Mouse (Mus musculus) heart, postnatal 25 days (tissue): ENCODE measurements around the gene Ifnlr1. TPM values are rescaled to one million over a fixed set of nuclear protein-coding genes. Genes with fewer than 3 reads are reported as not detected.
"Not testable (repeated sequence)": the region's sequence is repeated elsewhere in the genome, so short reads cannot be mapped to it uniquely, and the experiment has no call there.

Source experiments
- DNase-seq: peaks from one replicate; pipeline ENCODE4 v3.0.0; 2022; ENCODE audit warnings: low spot score
- intact Hi-C: fragments of 180-260 bp; cut with DNase I; formaldehyde crosslinking; loops from one replicate; pipeline ENCODE4 v1.15.1; 2025
- total RNA-seq, 2 experiments: library from RNA; stranded (reverse); gene quantifications; 2 replicates each; pipeline ENCODE4 v1.2.3; 2021

Gene Ifnlr1
- total RNA-seq = 1 to 10 TPM; 2.8 TPM

DNA sequence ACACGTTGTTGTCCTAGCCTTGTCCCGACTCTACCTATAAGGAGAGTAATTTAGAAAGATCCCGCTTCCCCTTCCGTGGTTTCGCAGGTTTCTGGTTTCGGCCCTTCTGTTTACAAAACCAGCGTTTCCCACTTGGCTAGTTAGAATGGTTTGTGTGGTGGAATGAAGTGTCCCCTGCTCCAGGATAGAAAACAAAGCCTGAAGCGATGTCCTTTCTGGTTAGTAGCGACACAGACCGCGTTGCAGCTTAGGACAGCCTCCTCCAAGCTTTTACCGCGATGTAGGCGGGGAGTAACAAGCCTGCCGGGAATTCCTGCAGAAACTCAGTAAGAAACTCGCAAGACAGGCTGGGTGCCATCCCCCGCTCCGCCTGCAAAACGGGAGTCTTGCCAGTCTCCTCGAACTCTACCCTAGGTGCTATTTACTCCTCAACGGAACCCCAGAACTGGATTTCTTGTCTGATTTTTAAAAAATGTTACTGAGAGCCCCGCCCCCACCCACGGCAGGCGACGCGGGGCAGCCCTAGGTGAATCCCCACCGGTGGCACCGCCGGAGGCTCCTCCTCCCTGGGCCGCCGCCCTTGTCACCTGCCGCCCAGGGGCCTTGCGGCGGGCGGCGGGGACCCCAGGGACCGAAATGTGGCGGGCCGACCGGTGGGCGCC lies at the start of gene Ifnlr1:
TSS of gene Ifnlr1 (plus strand) at position 382 of the 662 bp plus-strand sequence.
- DNase-seq = no peak
- intact Hi-C loops = loop anchor here (2.0 kb wide), 1 partner anchor 23 kb away; no protein-coding TSS in a partner anchor

- DNase-seq, intact Hi-C loops: not testable (repeated sequence)
Observed at GRCm38 (mm10) chr4:135641302-135642079, 44.6 kb upstream of the Ifnlr1 start.

DNA sequence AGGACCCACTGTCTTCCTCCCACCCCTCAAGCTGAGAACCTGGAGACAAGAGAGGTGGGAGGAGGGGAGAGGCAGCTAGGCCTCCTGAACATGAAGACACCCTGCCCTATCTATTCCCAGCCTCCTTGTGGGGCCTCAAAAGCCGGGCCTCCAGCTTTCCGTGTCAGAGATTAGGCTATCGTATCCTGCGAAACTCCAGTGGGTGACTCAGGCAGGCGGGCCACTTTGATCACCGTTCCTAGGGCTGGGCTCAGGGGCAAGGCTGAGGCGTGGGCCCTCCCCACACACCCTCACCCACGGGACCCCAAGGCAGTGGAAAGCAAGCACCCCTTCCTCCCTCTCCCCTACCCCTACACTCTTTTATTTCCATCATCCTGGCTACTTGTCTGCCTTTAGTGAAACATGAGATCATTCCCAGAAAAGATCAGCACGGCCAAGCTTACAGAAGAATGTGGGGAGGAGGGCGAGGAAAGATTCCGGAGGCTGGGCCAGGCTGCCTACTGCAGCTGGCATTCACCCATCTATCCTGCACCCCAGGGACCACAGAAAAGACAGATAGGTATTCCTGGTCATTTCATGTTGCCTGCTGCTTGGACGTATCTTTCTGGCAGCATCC lies 41.0 kb upstream of the Ifnlr1 start:
- intact Hi-C loops = no loop called here
- DNase-seq = no peak

DNA sequence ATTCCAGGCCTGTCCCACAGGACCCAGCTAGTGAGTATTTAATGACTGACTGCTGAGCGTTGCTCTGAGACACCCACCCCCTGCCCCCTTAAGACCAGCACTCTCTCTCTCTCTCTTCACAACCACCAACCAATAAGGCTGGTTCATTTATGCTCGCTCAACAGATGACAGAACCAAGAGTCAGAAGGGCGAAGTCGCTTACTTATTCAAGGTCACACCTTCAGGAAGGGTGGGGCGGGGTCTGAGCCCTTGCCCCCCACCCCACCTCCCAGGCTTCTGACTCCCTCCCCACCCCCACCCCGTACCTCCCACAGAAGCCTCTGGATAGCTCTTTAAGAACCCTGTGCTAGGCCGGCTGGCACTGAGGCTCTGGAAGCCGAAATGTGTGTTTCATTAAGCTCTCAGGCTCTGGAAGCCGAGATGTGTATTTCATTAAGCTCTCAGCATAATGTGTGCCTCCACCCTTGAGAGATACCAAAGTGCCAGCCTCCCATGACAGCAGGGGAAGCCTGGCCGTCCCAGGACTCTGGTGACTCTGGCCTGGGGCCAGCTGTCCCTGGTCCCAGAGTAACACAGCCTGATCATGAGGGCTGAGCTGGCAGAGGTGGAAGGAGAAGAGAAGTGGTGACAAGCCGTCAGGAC lies 33.0 kb upstream of the Ifnlr1 start:
- DNase-seq = peak; percentile 59
- intact Hi-C loops = no loop called here

DNA sequence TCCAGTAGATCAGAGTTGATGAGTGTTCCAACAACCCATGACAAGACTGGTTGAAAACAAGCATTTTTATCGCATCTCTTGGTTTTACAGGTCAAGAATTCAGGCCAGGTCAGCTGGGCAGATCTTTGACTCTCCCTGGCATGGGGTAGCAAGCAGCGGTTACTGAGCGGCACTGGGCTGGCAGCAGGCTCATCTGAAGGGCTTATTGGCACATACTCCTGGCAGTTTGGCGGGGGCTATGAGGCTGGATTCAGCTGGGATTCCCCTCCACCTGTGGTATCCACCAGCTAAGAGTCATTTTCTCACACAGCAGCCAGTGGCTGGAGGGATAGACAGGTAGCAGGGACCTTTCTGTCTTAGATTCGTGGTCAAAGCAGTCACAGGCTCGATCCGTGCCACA lies 32.1 kb upstream of the Ifnlr1 start:
- DNase-seq = no peak
- intact Hi-C loops = loop anchor here (1.0 kb wide), 1 partner anchor 89 kb away; no protein-coding TSS in a partner anchor

DNA sequence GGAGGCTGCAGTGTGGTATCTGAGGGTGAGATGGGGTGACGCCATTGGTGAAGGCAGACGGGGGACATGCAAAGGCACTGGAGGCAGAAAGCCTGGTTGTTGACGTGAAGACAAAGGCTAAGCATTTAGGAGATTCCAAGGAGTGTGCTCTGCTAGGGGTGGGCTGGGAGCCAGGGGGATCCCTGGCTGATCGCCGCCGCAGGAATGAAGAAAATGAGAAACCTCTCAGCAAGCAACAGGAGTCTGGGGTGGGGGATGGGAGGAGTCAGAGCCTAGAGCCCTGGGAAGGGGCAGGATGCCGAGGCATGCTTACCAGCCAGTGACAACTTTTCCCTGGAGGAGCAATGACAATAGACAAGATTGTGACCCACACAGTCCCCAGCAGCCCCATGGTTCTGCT lies 30.6 kb upstream of the Ifnlr1 start:
- intact Hi-C loops = no loop called here
- DNase-seq = no peak

DNA sequence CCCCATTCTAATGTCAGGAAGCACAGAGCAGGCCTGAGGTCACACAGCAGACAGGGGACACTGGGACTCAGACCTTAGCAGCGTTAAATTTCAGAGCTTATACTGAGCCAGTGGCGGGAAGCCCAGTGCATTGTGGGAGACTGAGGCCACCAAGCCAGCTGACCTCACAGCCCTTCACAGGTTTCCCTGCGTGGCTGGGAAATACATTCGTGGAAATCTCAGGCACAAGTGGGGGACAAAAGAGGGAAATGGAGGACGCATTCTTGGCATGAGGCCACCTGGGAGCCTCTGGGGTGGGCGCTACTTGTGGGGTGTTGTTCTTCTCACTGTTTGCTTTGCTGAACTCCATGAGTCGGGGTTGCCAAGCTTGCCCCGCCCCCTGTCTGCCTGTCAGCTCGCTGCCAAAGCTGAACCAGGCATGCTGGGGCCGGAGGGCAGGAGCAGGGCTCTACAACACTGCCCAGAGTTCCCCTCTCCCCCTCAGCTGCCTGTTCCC lies 29.9 kb upstream of the Ifnlr1 start:
- intact Hi-C loops = no loop called here
- no peak for DNase-seq

GRCm38 (mm10) chr4:135658484-135658883 lies 27.6 kb upstream of the Ifnlr1 start:
- no peak for DNase-seq
- intact Hi-C loops = no loop called here

DNA sequence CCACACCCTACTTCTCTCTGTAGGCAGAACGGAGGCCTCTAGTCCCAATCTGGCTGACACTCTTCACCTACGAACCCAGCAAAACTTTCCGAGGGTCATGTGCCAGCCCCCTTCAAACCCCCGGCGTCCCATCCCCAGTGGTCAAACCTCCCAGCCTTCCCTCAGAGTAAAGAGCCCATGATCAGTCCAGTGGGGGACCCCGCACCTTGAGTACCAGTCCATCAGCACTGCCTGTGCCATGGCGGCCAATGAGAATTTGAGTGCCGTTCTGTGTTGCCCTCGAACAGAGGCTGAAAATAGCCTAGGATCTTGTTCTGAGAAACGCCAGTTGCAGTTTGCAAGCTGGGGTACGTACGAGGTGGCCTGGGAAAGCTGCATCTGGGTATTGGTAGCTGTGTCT lies 27.2 kb upstream of the Ifnlr1 start:
- no peak for DNase-seq
- intact Hi-C loops = no loop called here

DNA sequence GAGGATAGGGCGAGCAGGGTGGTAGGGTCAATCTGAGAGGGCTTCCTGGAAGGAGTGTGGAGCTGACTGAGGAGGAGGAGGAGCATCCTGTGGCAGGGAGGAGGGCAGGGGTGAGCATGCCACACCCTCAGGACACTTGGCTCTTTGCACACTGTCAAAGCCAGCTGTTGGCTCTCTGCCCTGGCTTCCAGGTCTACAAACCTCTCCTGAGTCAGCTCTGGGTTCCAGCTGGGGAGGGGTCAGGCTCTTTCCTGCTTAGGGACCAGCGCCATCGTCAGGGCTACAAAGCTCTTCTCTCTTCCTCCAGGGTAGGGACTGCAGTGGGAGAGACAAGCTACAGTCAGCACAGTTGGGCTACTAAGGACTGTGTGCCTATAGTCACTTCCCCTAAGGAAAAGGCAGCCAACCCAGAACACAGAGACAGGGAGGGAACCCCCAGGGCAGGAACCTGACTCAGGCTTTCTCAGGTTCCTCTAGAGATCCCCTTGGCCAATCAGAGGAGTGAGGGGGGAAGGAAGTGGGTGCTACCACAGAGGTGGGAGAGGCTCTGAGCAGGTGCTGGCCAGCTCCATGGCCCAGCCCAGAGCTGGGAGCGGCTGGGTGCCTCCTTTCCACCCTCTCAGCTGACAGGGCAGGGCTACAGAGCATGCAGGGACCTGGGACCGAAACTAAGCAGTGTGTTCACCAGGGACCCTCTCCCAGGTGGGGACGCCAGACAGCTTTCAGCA lies 24.8 kb upstream of the Ifnlr1 start:
- intact Hi-C loops = no loop called here
- DNase-seq = no peak

- intact Hi-C loops = no loop called here
- DNase-seq = no peak
Observed at GRCm38 (mm10) chr4:135661994-135662393, 24.1 kb upstream of the Ifnlr1 start.

DNA sequence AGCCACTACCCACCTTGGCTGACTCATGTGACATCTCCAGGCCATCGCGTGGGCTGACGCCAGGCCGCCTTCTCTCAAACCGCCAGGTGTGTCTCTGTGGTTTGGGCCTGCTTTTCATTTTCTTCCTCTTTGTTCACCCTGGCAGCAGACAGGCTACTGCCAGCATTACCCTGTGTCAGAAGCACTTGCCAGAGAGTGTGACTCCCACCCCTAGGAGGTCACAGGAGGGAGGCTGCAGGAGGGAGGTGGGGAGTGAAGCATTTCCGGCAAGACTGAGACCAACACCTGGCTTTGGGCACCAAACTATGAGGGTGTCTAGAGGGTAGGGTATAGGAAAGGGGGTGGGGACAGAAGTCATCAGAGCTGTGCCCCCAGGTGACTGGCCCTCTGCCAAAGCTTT lies 21.4 kb upstream of the Ifnlr1 start:
- DNase-seq = no peak
- intact Hi-C loops = loop anchor here (5.0 kb wide), 1 partner anchor 282 kb away; no protein-coding TSS in a partner anchor

DNA sequence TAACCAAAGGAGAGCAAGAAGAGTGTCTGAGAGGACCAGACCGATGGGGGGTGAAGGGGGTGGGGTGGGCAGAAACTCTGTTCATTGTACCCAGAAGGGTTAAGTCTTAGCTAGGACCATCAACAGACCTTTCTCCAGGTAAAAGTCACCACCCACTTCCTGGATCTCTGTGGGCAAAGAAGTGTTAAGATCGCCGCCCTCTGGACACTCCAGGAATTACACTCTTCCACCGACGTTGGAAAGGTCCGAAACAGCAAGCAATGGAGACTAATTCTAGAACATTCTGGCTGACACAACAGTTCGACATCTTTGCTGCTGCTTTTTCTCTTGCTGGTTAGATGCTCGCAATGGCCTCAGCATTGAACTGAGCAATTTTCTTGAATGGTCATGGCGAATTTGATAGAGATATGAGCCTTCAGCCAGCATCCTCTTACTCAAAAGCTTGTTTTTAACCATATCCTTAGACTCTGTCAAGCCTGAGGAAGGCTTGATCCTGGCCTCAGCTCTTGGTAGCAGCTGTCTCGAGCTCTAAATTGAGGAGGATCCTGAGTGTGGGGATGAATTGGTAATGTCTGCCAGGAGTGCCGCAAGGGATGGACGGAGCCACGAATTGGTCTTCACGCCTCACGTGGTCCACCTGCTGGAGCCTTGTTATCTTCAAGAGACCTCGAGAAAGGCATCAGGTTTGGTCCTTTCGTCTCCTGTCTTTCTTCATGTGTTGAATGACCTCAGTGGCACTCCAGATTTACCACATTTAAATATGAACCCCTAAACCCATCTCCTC lies 19.7 kb upstream of the Ifnlr1 start:
- no peak for DNase-seq
- intact Hi-C loops = loop anchor here (2.0 to 5.0 kb wide), 2 partner anchors 158 to 284 kb away; no protein-coding TSS in a partner anchor

DNA sequence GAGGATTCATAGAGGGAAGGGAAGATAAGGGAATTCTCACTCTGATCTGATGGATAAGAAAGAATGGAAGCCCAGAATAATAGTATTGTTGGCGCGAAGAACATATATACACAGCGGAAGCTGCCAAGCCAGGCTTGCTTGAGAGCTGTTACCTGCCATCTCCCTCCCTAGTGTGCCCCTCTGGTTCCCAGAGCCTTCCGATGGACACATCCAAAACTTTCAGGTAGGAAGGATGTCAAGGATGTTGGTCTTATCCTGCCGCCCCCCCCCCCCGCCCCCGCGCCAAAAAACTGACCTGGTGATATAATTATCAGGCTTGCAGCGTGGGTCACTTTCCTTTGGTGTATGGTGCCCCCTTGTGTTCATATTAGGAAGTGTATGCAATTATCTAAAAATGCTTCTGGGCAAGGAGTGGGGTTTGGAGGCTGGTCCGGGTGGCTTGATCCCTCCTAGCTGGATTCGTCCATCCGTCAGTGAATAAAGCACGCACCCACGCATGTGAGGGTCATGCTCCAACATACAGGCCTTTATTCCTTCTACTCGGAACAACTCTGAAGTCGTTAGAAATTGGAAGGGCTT lies 18.7 kb upstream of the Ifnlr1 start:
- intact Hi-C loops = loop anchor here (1.0 to 5.0 kb wide), 3 partner anchors 150 to 285 kb away; no protein-coding TSS in a partner anchor
- no peak for DNase-seq

GRCm38 (mm10) chr4:135673507-135673906 lies 12.6 kb upstream of the Ifnlr1 start:
- DNase-seq = no peak
- intact Hi-C loops = no loop called here

DNA sequence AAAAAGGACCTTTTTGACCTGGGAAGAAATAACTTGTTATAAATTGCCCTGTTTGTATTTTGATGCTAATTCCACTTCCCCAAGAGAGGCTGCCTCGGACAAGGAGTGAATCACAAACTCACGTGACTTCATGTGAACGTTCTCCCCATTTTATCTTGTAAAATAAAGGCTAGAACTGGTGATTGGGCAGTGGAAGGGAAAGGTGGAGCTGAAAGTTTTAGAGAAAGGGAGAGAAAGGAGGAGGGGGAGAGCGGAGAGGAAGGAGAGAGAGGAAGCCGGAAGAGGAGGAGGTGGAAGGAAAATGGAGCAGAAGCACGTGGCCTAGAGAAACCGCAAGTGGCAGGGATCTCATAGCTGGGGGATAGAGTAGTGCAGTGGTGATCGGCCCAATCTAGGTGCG lies 11.1 kb upstream of the Ifnlr1 start:
- intact Hi-C loops = no loop called here

GRCm38 (mm10) chr4:135676476-135676875 lies 9.6 kb upstream of the Ifnlr1 start:
- intact Hi-C loops = no loop called here

More for the DNA sequence above, 11.1 kb upstream of the Ifnlr1 start:
- no peak for DNase-seq

GRCm38 (mm10) chr4:135679316-135679715 lies 6.8 kb upstream of the Ifnlr1 start:
- intact Hi-C loops = no loop called here
- no peak for DNase-seq

More at GRCm38 (mm10) chr4:135676476-135676875, 9.6 kb upstream of the Ifnlr1 start:
- DNase-seq = no peak
